Comparison of ENCODE assay signal across 23 mouse cellular contexts in the genomic region with DNA sequence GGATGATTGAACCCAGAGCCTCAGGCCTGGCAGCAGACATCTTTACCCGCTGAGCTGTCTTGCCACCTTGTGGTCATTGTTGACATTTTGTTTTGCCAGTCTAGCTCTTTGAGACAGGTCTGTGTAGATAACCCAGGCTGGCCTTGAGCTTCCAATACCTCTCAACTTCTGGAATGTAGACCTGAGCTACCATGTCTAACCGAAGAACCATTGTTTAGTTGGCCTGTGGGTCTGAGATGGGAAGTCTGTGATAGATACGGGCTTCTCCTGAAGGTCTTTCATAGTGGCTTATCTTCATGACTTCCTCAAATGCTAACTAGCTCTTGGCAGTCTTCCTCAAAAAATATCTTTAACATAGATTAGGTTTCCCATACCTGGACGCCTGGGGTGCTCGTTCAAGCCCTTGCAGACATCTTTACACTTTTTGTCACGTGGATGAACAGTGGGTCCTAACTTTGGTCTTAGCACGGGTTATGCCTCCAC. TPM values are rescaled to one million over a fixed set of nuclear protein-coding genes. Genes with fewer than 3 reads are reported as not detected.
DNase-seq lines count a peak whose midpoint lies in the region; ATAC-seq and TF ChIP-seq lines count a peak whose summit lies in the region.
"Had no signal": no experiment of that assay in that cellular context is flagged by ENCODE, and none has a peak within 500 bp of the region (broad histone marks: within the 10 kb centered on the region; RNA-seq: fewer than 3 reads in every experiment).

No protein-coding gene starts in this region.

- no peak for TF ChIP-seq POLR2A in small intestine, adult 2 months (IDR thresholded peaks at IDR 0.05; ENCODE audit: low read depth, low read length)

- H3K9ac ChIP-seq in liver, postnatal 0 days (replicated peaks) = no peak overlapping the region
- H3K9ac ChIP-seq in hindbrain, postnatal 0 days (replicated peaks; ENCODE audit: low read length) = no peak overlapping the region
- H3K9ac ChIP-seq: forebrain, embryonic 13.5 days; hindbrain, embryonic 13.5 days; liver, embryonic 14.5 days; neural tube, embryonic 13.5 days had no signal

- DNase-seq in cerebellum, postnatal 14 days = peak; percentile 28 to 36
- DNase-seq in cerebellum, adult 9-11 months = no peak
- no peak for DNase-seq in liver, postnatal 0 days
- DNase-seq in liver (no peak), MEL-GATA-1-ER (ENCODE audit: extremely low read depth, low read depth) (peak; percentile 57)
- no peak for DNase-seq in hindbrain, postnatal 0 days (ENCODE audit: low spot score)
- DNase-seq in urinary bladder, postnatal 25 days (ENCODE audit: low spot score) = no peak
- DNase-seq: cerebellum, adult 11-12 months; embryo, embryonic 11 days; kidney, adult 11 months; kidney, postnatal 4 days; layer of hippocampus, postnatal 36 days; left cerebral cortex, postnatal 4 days; right cerebral cortex, postnatal 4 days; thymus, adult 18-20 months had no signal

- no peak for TF ChIP-seq EP300 in liver, postnatal 0 days (IDR thresholded peaks at IDR 0.05; ENCODE audit: low read depth)

- H3K36me3 ChIP-seq in liver, postnatal 0 days (replicated peaks; ENCODE audit: insufficient read depth, low read length) = no peaks in the 10 kb centered on the region
- peaks cover 6% of the 10 kb centered on the region; the same call in 1 of the 2 replicates for H3K36me3 ChIP-seq in small intestine, adult 2 months (ENCODE audit: control insufficient read depth, insufficient read depth, low read length)
- H3K36me3 ChIP-seq in hindbrain, postnatal 0 days (ENCODE audit: insufficient read depth, low read length) = no peaks in the 10 kb centered on the region
- H3K36me3 ChIP-seq: hindbrain, embryonic 13.5 days; neural tube, embryonic 13.5 days had no signal

- TF ChIP-seq CTCF in liver, postnatal 0 days (IDR thresholded peaks at IDR 0.05; ENCODE audit: low read depth) = peak; percentile 35; the same call in 1 of the 2 replicates
- peak; percentile 31; the same call in 1 of the 2 replicates for TF ChIP-seq CTCF in small intestine, adult 2 months (IDR thresholded peaks at IDR 0.05; ENCODE audit: extremely low read depth, insufficient read length, insufficient replicate concordance, low read depth, low read length)
- TF ChIP-seq CTCF in hindbrain, postnatal 0 days (IDR thresholded peaks at IDR 0.05; ENCODE audit: low read depth) = no peak; the same call in 1 of the 2 replicates

- H3K27me3 ChIP-seq in liver, postnatal 0 days (ENCODE audit: insufficient read depth, low read length) = no peaks in the 10 kb centered on the region
- no peaks in the 10 kb centered on the region for H3K27me3 ChIP-seq in small intestine, adult 2 months (ENCODE audit: control insufficient read depth, insufficient read depth, low read length)
- H3K27me3 ChIP-seq in hindbrain, postnatal 0 days (ENCODE audit: insufficient read depth, low read length) = no peaks in the 10 kb centered on the region
- H3K27me3 ChIP-seq: forebrain, embryonic 13.5 days; neural tube, embryonic 13.5 days had no signal

- ATAC-seq in liver, postnatal 0 days = no peak
- ATAC-seq in hindbrain, postnatal 0 days = no peak
- ATAC-seq: forebrain, embryonic 13.5 days had no signal

- H3K4me2 ChIP-seq in liver, postnatal 0 days (ENCODE audit: low read depth, low read length) = no peak overlapping the region
- no peak overlapping the region for H3K4me2 ChIP-seq in hindbrain, postnatal 0 days (ENCODE audit: low read depth, low read length)
- H3K4me2 ChIP-seq: forebrain, embryonic 13.5 days; hindbrain, embryonic 13.5 days; neural tube, embryonic 13.5 days had no signal

- no peaks in the 10 kb centered on the region for H3K4me1 ChIP-seq in liver, postnatal 0 days (ENCODE audit: insufficient read depth)
- H3K4me1 ChIP-seq in small intestine, adult 2 months (ENCODE audit: control insufficient read depth, insufficient read depth, insufficient read length, low read length) = peaks cover 12% of the 10 kb centered on the region; the same call in 1 of the 2 replicates
- H3K4me1 ChIP-seq in hindbrain, postnatal 0 days (ENCODE audit: insufficient read depth, low read length) = no peaks in the 10 kb centered on the region
- H3K4me1 ChIP-seq: forebrain, embryonic 13.5 days; hindbrain, embryonic 13.5 days; neural tube, embryonic 13.5 days had no signal

- no peak overlapping the region for H3K27ac ChIP-seq in liver, postnatal 0 days (ENCODE audit: low read depth)
- H3K27ac ChIP-seq in small intestine, adult 2 months (ENCODE audit: insufficient read depth, low read depth, low read length) = no peak overlapping the region
- H3K27ac ChIP-seq in hindbrain, postnatal 0 days = no peak overlapping the region
- H3K27ac ChIP-seq: forebrain, embryonic 13.5 days; hindbrain, embryonic 13.5 days; liver, embryonic 14.5 days; neural tube, embryonic 13.5 days had no signal

- no peak overlapping the region for H3K4me3 ChIP-seq in liver, postnatal 0 days (ENCODE audit: low read depth, low read length)
- no peak overlapping the region for H3K4me3 ChIP-seq in small intestine, adult 2 months (ENCODE audit: low read depth, low read length)
- H3K4me3 ChIP-seq in hindbrain, postnatal 0 days (ENCODE audit: low read length) = no peak overlapping the region
- H3K4me3 ChIP-seq: forebrain, embryonic 13.5 days; hindbrain, embryonic 13.5 days; neural tube, embryonic 13.5 days had no signal

- H3K9me3 ChIP-seq in liver, postnatal 0 days (ENCODE audit: low read length) = no peaks in the 10 kb centered on the region
- no peaks in the 10 kb centered on the region for H3K9me3 ChIP-seq in hindbrain, postnatal 0 days (ENCODE audit: low read length)
- H3K9me3 ChIP-seq: forebrain, embryonic 13.5 days; hindbrain, embryonic 13.5 days; neural tube, embryonic 13.5 days had no signal

- WGBS in liver, postnatal 0 days (ENCODE audit: insufficient replicate concordance) = 45% methylated on average over 7 of the region's 7 CpGs
- WGBS in small intestine, adult 2 months = 42% methylated on average over 7 of the region's 7 CpGs
- WGBS in hindbrain, postnatal 0 days = 88% methylated on average over 7 of the region's 7 CpGs

RNA-seq across cellular contexts. Expression of a gene that starts 19.2 kb away (rescaled TPM):
- polyA plus RNA-seq in liver, postnatal 0 days (2015; fragmentation: Nextera tagmentation; extraction: Ambion mirVana) = 25.1 and 27.5 TPM in 2 replicates
- 179 and 397 TPM in 2 replicates for polyA plus RNA-seq in small intestine, adult 2 months (2012; rRNA removed)
- 0.05 TPM in 1 of 2 replicates, not detected in the other for total RNA-seq in hindbrain, postnatal 0 days (2014; rRNA removed)
- not detected in 2 replicates for polyA plus RNA-seq in hindbrain, postnatal 0 days (2015; fragmentation: Nextera tagmentation; extraction: Ambion mirVana)
- total RNA-seq: layer of hippocampus, postnatal 36 days; left cerebral cortex, postnatal 4 days had no signal
- polyA plus RNA-seq: forebrain, embryonic 13.5 days; neural tube, embryonic 13.5 days had no signal

RNA-seq across cellular contexts. Expression of a gene that starts 33.7 kb away (rescaled TPM):
- not detected in 2 replicates for polyA plus RNA-seq in liver, postnatal 0 days (2015; fragmentation: Nextera tagmentation; extraction: Ambion mirVana)
- 0.11 and 2.7 TPM in 2 replicates for polyA plus RNA-seq in small intestine, adult 2 months (2012; rRNA removed)
- 0.73 and 2.1 TPM in 2 replicates for total RNA-seq in hindbrain, postnatal 0 days (2014; rRNA removed)
- polyA plus RNA-seq in hindbrain, postnatal 0 days (2015; fragmentation: Nextera tagmentation; extraction: Ambion mirVana) = 1.0 TPM in 2 replicates
- total RNA-seq: granulocyte monocyte progenitor cell, adult 5-6 weeks; layer of hippocampus, postnatal 36 days had no signal
- polyA plus RNA-seq: brain, embryonic 14.5 days; forebrain, embryonic 13.5 days; heart, embryonic 16.5 days; hindbrain, embryonic 13.5 days; liver, embryonic 14.5 days; neural tube, embryonic 13.5 days had no signal

RNA-seq across cellular contexts. Expression of a gene that starts 53.4 kb away (rescaled TPM):
- polyA plus RNA-seq in liver, postnatal 0 days (2015; fragmentation: Nextera tagmentation; extraction: Ambion mirVana) = 15.1 and 16.9 TPM in 2 replicates
- 4.4 and 7.0 TPM in 2 replicates for polyA plus RNA-seq in small intestine, adult 2 months (2012; rRNA removed)
- 26.5 and 33.2 TPM in 2 replicates for total RNA-seq in hindbrain, postnatal 0 days (2014; rRNA removed)
- 14.9 and 15.1 TPM in 2 replicates for polyA plus RNA-seq in hindbrain, postnatal 0 days (2015; fragmentation: Nextera tagmentation; extraction: Ambion mirVana)

Comparison
In these comparisons a context has a peak if more than half of its experiments do, and no peak if none do; other contexts are left out.
1. DNase-seq: peak in cerebellum, postnatal 14 days (2 of 2) and MEL-GATA-1-ER (single experiment); none in cerebellum, adult 9-11 months (single experiment), liver, postnatal 0 days (single experiment), liver (single experiment), hindbrain, postnatal 0 days (single experiment) and urinary bladder, postnatal 25 days (single experiment).
2. RNA of a gene that starts 19.2 kb away (polyA plus RNA-seq): 179 to 397 TPM in small intestine, adult 2 months and 25.1 to 27.5 TPM in liver, postnatal 0 days; not detected in hindbrain, postnatal 0 days; every median in the first group is over 10 times any median in the second.